Mouse (Mus musculus): ENCODE measurements around the gene Tulp3. TPM values are rescaled to one million over a fixed set of nuclear protein-coding genes. Genes with fewer than 3 reads are reported as not detected.
A peak's percentile ranks its signal among the peaks of the same experiment; 100 is the strongest.

Gene Tulp3
- total and polyA plus RNA-seq, 3 experiments = 5.4 to 10.2 (median 6.4) TPM

DNA sequence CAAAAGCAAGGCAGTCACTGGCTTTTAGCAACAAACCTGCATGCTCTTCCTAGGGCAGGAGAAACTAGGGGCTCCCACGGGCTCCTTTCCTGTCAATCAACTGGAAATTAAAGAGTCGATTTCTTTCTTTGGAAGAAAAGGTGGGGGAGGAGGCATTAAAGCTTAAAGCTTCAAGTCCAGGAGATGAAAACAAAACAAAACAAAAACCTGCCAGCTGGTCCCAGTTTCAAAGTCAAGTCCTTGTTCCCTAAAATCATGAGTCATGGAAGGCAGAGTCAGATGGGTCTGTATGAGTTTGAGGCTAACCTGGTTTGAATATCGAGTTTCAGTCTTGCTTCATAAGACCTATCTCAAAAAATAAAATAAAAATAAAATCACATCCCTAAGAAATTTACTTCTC is 1.5 kb downstream of the Tulp3 start:
- intact Hi-C loops (cut with DNase I) = no loop called here
- Histone ChIP-seq H3K79me2 (replicated peaks; ENCODE audit: control insufficient read depth, insufficient read depth, low read length) (no peaks in the 10 kb centered on the region), H3K9ac (ENCODE audit: low read depth, low read length) (no peak overlapping the region), H3K27ac (no peak overlapping the region), H3K4me1 (ENCODE audit: control insufficient read depth, insufficient read depth, low read length) (peaks cover 2% of the 10 kb centered on the region; the same call in 1 of the 2 replicates), H3K4me3 (no peak overlapping the region), H3K36me3 (ENCODE audit: control insufficient read depth, insufficient read depth, low read length) (no peaks in the 10 kb centered on the region), H3K27me3 (ENCODE audit: control insufficient read depth, insufficient read depth, low read length) (no peaks in the 10 kb centered on the region)
- DNase-seq = no peak
- TF ChIP-seq EP300 (IDR thresholded peaks at IDR 0.05; ENCODE audit: insufficient read depth, low read depth, low read length) = no peak
- TF ChIP-seq CTCF (IDR thresholded peaks at IDR 0.05) = no peak
- TF ChIP-seq POLR2A (IDR thresholded peaks at IDR 0.05; ENCODE audit: insufficient read depth, low read depth, low read length) = no peak
- 72% methylated on average over 3 of the region's 3 CpGs for WGBS

DNA sequence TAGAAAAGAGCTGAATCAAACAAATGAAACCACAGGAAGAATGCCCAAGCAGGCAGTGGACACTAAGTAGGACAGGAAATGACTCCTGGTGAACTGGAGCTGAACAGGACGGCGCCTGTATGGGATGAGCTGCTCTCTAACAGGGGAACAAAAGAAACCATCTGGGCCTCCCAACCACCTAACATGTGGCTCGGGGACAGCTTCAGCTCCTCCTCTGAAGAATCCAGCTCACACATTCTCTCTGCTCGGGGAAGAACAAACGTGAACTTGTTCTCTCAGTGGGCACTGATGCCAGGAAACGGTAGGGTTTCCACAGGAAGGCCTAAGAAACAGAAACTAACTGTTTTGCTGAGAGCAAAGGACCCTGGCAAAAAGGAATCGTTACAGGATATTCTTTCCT is 5.9 kb downstream of the Tulp3 start:
- DNase-seq = no peak
- H3K79me2 ChIP-seq (replicated peaks; ENCODE audit: control insufficient read depth, insufficient read depth, low read length) = no peaks in the 10 kb centered on the region
- H3K27ac ChIP-seq = no peak overlapping the region
- no peaks in the 10 kb centered on the region; the same call in 1 of the 2 replicates for H3K4me1 ChIP-seq (ENCODE audit: control insufficient read depth, insufficient read depth, low read length)
- no peaks in the 10 kb centered on the region; the same call in 1 of the 2 replicates for H3K36me3 ChIP-seq (ENCODE audit: control insufficient read depth, insufficient read depth, low read length)
- H3K27me3 ChIP-seq (ENCODE audit: control insufficient read depth, insufficient read depth, low read length) = no peaks in the 10 kb centered on the region
- no peak overlapping the region for H3K9ac ChIP-seq (ENCODE audit: low read depth, low read length)
- intact Hi-C loops (cut with DNase I) = no loop called here
- no peak overlapping the region for H3K4me3 ChIP-seq
- WGBS = 41% methylated on average over 7 of the region's 7 CpGs
- no peak for TF ChIP-seq EP300 (IDR thresholded peaks at IDR 0.05; ENCODE audit: insufficient read depth, low read depth, low read length)
- no peak for TF ChIP-seq CTCF (IDR thresholded peaks at IDR 0.05)
- no peak for TF ChIP-seq POLR2A (IDR thresholded peaks at IDR 0.05; ENCODE audit: insufficient read depth, low read depth, low read length)

DNA sequence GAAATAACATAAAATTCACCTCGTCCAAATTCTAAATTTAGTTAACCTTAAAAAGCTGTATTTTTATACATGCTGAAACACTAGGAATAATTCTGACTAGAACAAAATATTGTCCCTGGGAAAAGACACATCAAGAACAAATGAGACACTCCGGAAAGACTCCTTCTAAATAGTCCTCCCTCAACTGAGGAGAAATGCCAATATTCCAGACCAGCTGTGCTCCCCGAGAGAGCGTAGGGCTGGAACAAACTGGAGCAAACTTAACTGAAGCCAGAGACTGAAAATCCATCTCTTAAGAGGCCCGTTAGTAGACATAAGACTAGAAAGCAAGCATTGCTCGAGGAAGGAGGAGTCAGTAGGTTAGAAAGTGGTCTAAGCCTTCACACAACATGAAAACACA is 8.9 kb downstream of the Tulp3 start:
- TF ChIP-seq POLR2A (IDR thresholded peaks at IDR 0.05; ENCODE audit: insufficient read depth, low read depth, low read length) = no peak
- no peak for TF ChIP-seq EP300 (IDR thresholded peaks at IDR 0.05; ENCODE audit: insufficient read depth, low read depth, low read length)
- TF ChIP-seq CTCF (IDR thresholded peaks at IDR 0.05) = no peak
- Histone ChIP-seq H3K79me2 (replicated peaks; ENCODE audit: control insufficient read depth, insufficient read depth, low read length) (no peaks in the 10 kb centered on the region), H3K9ac (ENCODE audit: low read depth, low read length) (no peak overlapping the region), H3K36me3 (ENCODE audit: control insufficient read depth, insufficient read depth, low read length) (no peaks in the 10 kb centered on the region; the same call in 1 of the 2 replicates), H3K27me3 (ENCODE audit: control insufficient read depth, insufficient read depth, low read length) (no peaks in the 10 kb centered on the region), H3K27ac (peak overlapping the region; percentile 38), H3K4me3 (no peak overlapping the region), H3K4me1 (ENCODE audit: control insufficient read depth, insufficient read depth, low read length) (no peaks in the 10 kb centered on the region; the same call in 1 of the 2 replicates)
- DNase-seq = no peak
- intact Hi-C loops (cut with DNase I) = no loop called here
- WGBS = 79% methylated on average over 6 of the region's 6 CpGs

GRCm38 (mm10) chr6:128345623-128346022 is 10.0 kb downstream of the Tulp3 start:
- 76% methylated on average over 10 of the region's 10 CpGs for WGBS
- TF ChIP-seq CTCF (IDR thresholded peaks at IDR 0.05) (no peak), POLR2A (IDR thresholded peaks at IDR 0.05; ENCODE audit: insufficient read depth, low read depth, low read length) (no peak), EP300 (IDR thresholded peaks at IDR 0.05; ENCODE audit: insufficient read depth, low read depth, low read length) (no peak)
- no peak overlapping the region for H3K4me3 ChIP-seq
- no peaks in the 10 kb centered on the region for H3K27me3 ChIP-seq (ENCODE audit: control insufficient read depth, insufficient read depth, low read length)
- H3K9ac ChIP-seq (ENCODE audit: low read depth, low read length) = no peak overlapping the region
- H3K79me2 ChIP-seq (replicated peaks; ENCODE audit: control insufficient read depth, insufficient read depth, low read length) = peaks cover 2% of the 10 kb centered on the region; the same call in 1 of the 2 replicates
- no peaks in the 10 kb centered on the region; the same call in 1 of the 2 replicates for H3K36me3 ChIP-seq (ENCODE audit: control insufficient read depth, insufficient read depth, low read length)
- no peak for DNase-seq
- no peak overlapping the region for H3K27ac ChIP-seq
- intact Hi-C loops (cut with DNase I) = no loop called here
- no peaks in the 10 kb centered on the region; the same call in 1 of the 2 replicates for H3K4me1 ChIP-seq (ENCODE audit: control insufficient read depth, insufficient read depth, low read length)

DNA sequence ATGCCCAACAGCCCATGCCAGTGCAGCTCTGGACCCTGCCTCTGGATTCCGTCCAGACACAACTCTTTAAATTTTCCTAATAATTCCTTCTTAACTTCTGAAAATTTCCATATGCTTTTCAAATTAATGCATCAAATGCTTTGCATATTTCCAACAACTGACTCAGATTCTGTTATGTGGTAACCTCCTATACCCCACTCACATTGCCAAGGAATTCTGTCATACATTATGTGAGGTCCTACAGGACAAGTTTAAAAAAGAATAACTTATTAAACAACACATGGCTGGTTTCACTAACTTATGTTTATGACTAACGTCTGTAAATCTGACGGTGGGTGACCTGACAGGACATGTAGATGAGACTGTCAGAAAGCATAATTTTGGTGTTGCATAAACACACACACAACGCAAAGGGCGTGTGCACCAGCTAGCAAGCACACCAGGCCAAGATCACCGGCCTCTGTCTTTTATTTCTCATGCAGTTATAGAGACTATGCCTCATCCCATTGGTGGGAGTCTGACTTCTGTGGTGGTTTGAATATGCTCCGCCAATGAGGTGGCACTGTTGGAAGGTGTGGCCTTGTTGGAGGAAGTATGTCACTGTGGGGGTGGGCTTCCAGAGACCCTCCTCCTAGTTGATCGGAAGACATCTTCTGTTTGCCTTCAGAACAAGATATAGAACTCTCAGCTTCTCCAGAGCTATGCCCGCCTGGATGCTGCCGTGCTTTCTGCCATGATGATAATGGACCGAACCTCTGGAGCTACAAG is 13.5 kb downstream of the Tulp3 start:
- Histone ChIP-seq H3K27ac (no peak overlapping the region), H3K9ac (ENCODE audit: low read depth, low read length) (no peak overlapping the region), H3K79me2 (replicated peaks; ENCODE audit: control insufficient read depth, insufficient read depth, low read length) (peaks cover 2% of the 10 kb centered on the region; the same call in 1 of the 2 replicates), H3K4me1 (ENCODE audit: control insufficient read depth, insufficient read depth, low read length) (no peaks in the 10 kb centered on the region; the same call in 1 of the 2 replicates), H3K4me3 (no peak overlapping the region), H3K36me3 (ENCODE audit: control insufficient read depth, insufficient read depth, low read length) (no peaks in the 10 kb centered on the region), H3K27me3 (ENCODE audit: control insufficient read depth, insufficient read depth, low read length) (no peaks in the 10 kb centered on the region)
- intact Hi-C loops (cut with DNase I) = no loop called here
- no peak for TF ChIP-seq EP300 (IDR thresholded peaks at IDR 0.05; ENCODE audit: insufficient read depth, low read depth, low read length)
- TF ChIP-seq CTCF (IDR thresholded peaks at IDR 0.05) = no peak
- TF ChIP-seq POLR2A (IDR thresholded peaks at IDR 0.05; ENCODE audit: insufficient read depth, low read depth, low read length) = no peak
- DNase-seq = no peak
- WGBS = 90% methylated on average over 11 of the region's 11 CpGs

DNA sequence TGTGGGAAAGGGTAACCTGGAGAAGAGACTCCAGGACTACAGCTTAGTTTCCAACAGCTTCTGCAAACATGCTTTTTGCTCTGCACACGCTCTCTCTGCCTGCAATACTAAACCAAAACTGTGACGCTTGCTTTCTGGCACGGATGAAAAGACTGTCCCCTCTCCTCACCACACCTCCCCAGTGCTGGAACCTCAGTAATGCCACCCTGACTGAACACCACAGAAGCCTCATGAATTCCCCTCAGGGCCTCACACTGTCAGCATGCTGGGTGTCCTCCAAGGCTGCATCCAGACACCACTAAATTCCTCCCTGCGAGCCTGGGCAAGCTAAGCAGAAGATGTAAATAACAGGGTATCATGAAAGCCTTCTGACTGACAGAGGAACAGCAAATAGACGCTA is 16.8 kb downstream of the Tulp3 start:
- intact Hi-C loops (cut with DNase I) = no loop called here
- Histone ChIP-seq H3K9ac (ENCODE audit: low read depth, low read length) (no peak overlapping the region), H3K36me3 (ENCODE audit: control insufficient read depth, insufficient read depth, low read length) (no peaks in the 10 kb centered on the region), H3K27ac (no peak overlapping the region), H3K4me3 (no peak overlapping the region), H3K79me2 (replicated peaks; ENCODE audit: control insufficient read depth, insufficient read depth, low read length) (peaks cover 2% of the 10 kb centered on the region; the same call in 1 of the 2 replicates), H3K4me1 (ENCODE audit: control insufficient read depth, insufficient read depth, low read length) (peaks cover 1% of the 10 kb centered on the region; the same call in 1 of the 2 replicates), H3K27me3 (ENCODE audit: control insufficient read depth, insufficient read depth, low read length) (no peaks in the 10 kb centered on the region)
- TF ChIP-seq POLR2A (IDR thresholded peaks at IDR 0.05; ENCODE audit: insufficient read depth, low read depth, low read length) (no peak), EP300 (IDR thresholded peaks at IDR 0.05; ENCODE audit: insufficient read depth, low read depth, low read length) (no peak), CTCF (IDR thresholded peaks at IDR 0.05) (no peak)
- WGBS = 55% methylated on average over 5 of the region's 5 CpGs
- no peak for DNase-seq
